Mouse (Mus musculus): ENCODE results near the gene Blcap.

- TF ChIP-seq CTCF (IDR thresholded peaks at IDR 0.05; ENCODE audit: extremely low read depth, insufficient read length, insufficient replicate concordance, low read depth, low read length): no peak
- no peak for TF ChIP-seq POLR2A (IDR thresholded peaks at IDR 0.05; ENCODE audit: low read depth, low read length)
These were observed 40.7 kb upstream of the Blcap start for GRCm38 (mm10) chr2:157611735-157612134.

Measured in small intestine, adult 2 months (tissue).